Mouse (Mus musculus): ENCODE data around the gene Cln3. TPM values are rescaled to one million over a fixed set of nuclear protein-coding genes. Genes with fewer than 3 reads are reported as not detected.

Gene Cln3
- total and polyA plus RNA-seq, 3 experiments: 20.5 to 61.9 TPM; not detected in 1

DNA sequence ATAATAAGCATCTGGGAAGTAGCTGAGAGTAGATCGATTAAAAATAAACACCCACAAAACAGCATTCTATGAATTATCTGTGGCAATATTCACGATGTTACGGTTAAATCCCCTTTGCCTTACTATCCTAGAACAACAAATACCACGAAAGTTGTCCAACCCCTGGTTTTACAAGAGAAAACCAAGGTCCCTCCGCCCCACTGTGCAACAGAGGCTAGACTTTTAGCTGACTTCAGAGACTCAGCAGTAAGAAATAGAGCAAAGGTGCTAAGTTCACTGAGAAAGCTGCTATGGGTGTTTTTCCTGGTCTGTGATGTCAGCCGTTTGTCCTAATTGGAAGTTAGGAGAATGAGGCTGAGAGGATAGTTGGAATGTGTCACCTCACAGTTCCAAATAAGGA is 1.9 kb downstream of the Cln3 start:
- Histone ChIP-seq H3K4me3 (ENCODE audit: control insufficient read depth in 1 of 2, insufficient read depth in 1 of 2, low read depth in 2 of 2, low read length in 2 of 2) (peak overlapping the region; percentile 48 to 82), H3K27me3 (ENCODE audit: control insufficient read depth in 1 of 2, insufficient read depth in 2 of 2, low read length in 2 of 2) (no peaks in the 10 kb centered on the region), H3K27ac (ENCODE audit: control insufficient read depth, low read depth, low read length) (peak overlapping the region; percentile 95), H3K9ac (ENCODE audit: control insufficient read depth, low read depth, low read length, poor library complexity, severe bottlenecking) (peak overlapping the region; percentile 85), H3K79me2 (ENCODE audit: control insufficient read depth, insufficient read depth, low read length, poor library complexity) (peaks cover 3% of the 10 kb centered on the region; the same call in 1 of the 2 replicates), H3K9me3 (replicated peaks; ENCODE audit: insufficient read depth, low read length) (no peaks in the 10 kb centered on the region), H3K4me1 (ENCODE audit: control insufficient read depth in 1 of 2, insufficient read depth in 2 of 2, low read length in 2 of 2) (peaks cover 7 to 34% of the 10 kb centered on the region in 2 experiments), H3K36me3 (ENCODE audit: control insufficient read depth in 1 of 2, insufficient read depth in 2 of 2, low read length in 2 of 2) (peaks cover 0 to 20% of the 10 kb centered on the region in 2 experiments; a peak in 2 of 4 replicates)
- DNase-seq (ENCODE audit: low read depth, low spot score): peak; percentile 61
- TF ChIP-seq NRF1 (IDR thresholded peaks at IDR 0.05; ENCODE audit: insufficient read depth, low read depth, low read length, poor library complexity, severe bottlenecking): no peak
- TF ChIP-seq BHLHE40 (IDR thresholded peaks at IDR 0.05; ENCODE audit: borderline replicate concordance, low read depth, low read length): no peak
- TF ChIP-seq NELFE (IDR thresholded peaks at IDR 0.05; ENCODE audit: low read depth, low read length): peak; percentile 9; the same call in 1 of the 2 replicates

DNA sequence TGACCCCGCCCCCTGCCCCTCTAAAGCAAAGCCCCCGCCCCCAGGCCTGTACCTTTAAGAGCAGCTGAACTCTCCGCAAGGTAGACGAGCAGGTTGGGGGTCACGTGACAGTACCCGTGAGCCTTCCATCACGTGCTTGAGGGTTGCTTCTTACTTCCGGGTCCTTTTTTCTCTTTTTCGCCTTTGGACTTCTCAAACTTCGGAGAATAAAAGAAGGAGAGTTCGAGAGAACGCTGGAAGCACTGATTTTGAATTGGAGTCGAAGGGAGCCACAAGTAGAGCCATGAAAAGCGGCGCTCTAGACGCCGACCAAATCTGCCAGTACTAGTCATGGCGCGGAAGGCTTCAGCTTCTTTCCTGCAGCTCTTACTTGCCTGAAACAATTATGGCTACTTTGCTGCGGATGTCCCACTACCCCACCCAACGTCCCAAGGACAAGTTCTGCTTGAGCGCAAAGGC is 2.3 kb downstream of the Cln3 start:
- Histone ChIP-seq H3K9ac (ENCODE audit: control insufficient read depth, low read depth, low read length, poor library complexity, severe bottlenecking) (peak overlapping the region; percentile 85), H3K36me3 (ENCODE audit: control insufficient read depth in 1 of 2, insufficient read depth in 2 of 2, low read length in 2 of 2) (peaks cover 0 to 20% of the 10 kb centered on the region in 2 experiments; a peak in 2 of 4 replicates), H3K4me3 (ENCODE audit: control insufficient read depth in 1 of 2, insufficient read depth in 1 of 2, low read depth in 2 of 2, low read length in 2 of 2) (peak overlapping the region; percentile 48 to 82), H3K79me2 (ENCODE audit: control insufficient read depth, insufficient read depth, low read length, poor library complexity) (peaks cover 3% of the 10 kb centered on the region; the same call in 1 of the 2 replicates), H3K4me1 (ENCODE audit: control insufficient read depth in 1 of 2, insufficient read depth in 2 of 2, low read length in 2 of 2) (peaks cover 7 to 34% of the 10 kb centered on the region in 2 experiments), H3K27me3 (ENCODE audit: control insufficient read depth in 1 of 2, insufficient read depth in 2 of 2, low read length in 2 of 2) (no peaks in the 10 kb centered on the region), H3K9me3 (replicated peaks; ENCODE audit: insufficient read depth, low read length) (no peaks in the 10 kb centered on the region), H3K27ac (ENCODE audit: control insufficient read depth, low read depth, low read length) (peak overlapping the region; percentile 95)
- peak; percentile 92 for DNase-seq (ENCODE audit: low read depth, low spot score)
- TF ChIP-seq MXI1 (IDR thresholded peaks at IDR 0.05; ENCODE audit: low read depth, low read length) (peak; percentile 76), BHLHE40 (IDR thresholded peaks at IDR 0.05; ENCODE audit: borderline replicate concordance, low read depth, low read length) (peak; percentile 92), NRF1 (IDR thresholded peaks at IDR 0.05; ENCODE audit: insufficient read depth, low read depth, low read length, poor library complexity, severe bottlenecking) (peak; percentile 33; the same call in 1 of the 2 replicates), MAFK (IDR thresholded peaks at IDR 0.05; ENCODE audit: borderline replicate concordance, low read depth, low read length) (no peak), TCF12 (IDR thresholded peaks at IDR 0.05; ENCODE audit: low read depth, low read length) (0 out of 2 replicates have a peak, but pooled peaks have one; percentile 13), KAT2A (conservative IDR thresholded peaks at IDR 0.05; ENCODE audit: low read depth, low read length) (no peak; the same call in 1 of the 2 replicates), RCOR1 (IDR thresholded peaks at IDR 0.05; ENCODE audit: low read depth, low read length) (no peak), MYC (IDR thresholded peaks at IDR 0.05; ENCODE audit: low read depth, low read length) (peak; percentile 84), ETS1 (IDR thresholded peaks at IDR 0.05; ENCODE audit: low read depth, low read length) (peak; percentile 70), TBP (IDR thresholded peaks at IDR 0.05; ENCODE audit: low read depth, low read length) (peak; percentile 87), GATA1 (IDR thresholded peaks at IDR 0.05; ENCODE audit: low read depth, low read length) (no peak), ELF1 (IDR thresholded peaks at IDR 0.05; ENCODE audit: low read depth, low read length) (peak; percentile 94), NELFE (IDR thresholded peaks at IDR 0.05; ENCODE audit: low read depth, low read length) (no peak; the same call in 1 of the 2 replicates), USF2 (IDR thresholded peaks at IDR 0.05; ENCODE audit: borderline replicate concordance in 1 of 2, insufficient read depth in 1 of 2, low read depth in 1 of 2, low read length in 2 of 2) (peak; percentile 97 to 99), SIN3A (IDR thresholded peaks at IDR 0.05; ENCODE audit: low read length) (peak; percentile 97), POLR2A (IDR thresholded peaks at IDR 0.05; ENCODE audit: control insufficient read depth in 1 of 2, insufficient read depth in 1 of 2, low read depth in 1 of 2, low read length in 2 of 2, poor library complexity in 1 of 2) (peak in 1 of 2 experiments; percentile 53; a peak in 2 of 4 replicates), E2F4 (IDR thresholded peaks at IDR 0.05; ENCODE audit: borderline replicate concordance, low read depth, low read length) (no peak), HCFC1 (IDR thresholded peaks at IDR 0.05; ENCODE audit: low read depth, low read length) (peak; percentile 91), MAX (IDR thresholded peaks at IDR 0.05; ENCODE audit: low read length) (peak; percentile 96), CHD1 (IDR thresholded peaks at IDR 0.05; ENCODE audit: low read depth, low read length) (0 out of 2 replicates have a peak, but pooled peaks have one; percentile 6), USF1 (IDR thresholded peaks at IDR 0.05; ENCODE audit: low read depth, low read length) (peak; percentile 98)

All from MEL (cell line).